Mouse (Mus musculus): ENCODE measurements around the gene 5730507C01Rik.
"Not testable (repeated sequence)": the region's sequence is repeated elsewhere in the genome, so short reads cannot be mapped to it uniquely, and the experiment has no call there.

Gene 5730507C01Rik

DNA sequence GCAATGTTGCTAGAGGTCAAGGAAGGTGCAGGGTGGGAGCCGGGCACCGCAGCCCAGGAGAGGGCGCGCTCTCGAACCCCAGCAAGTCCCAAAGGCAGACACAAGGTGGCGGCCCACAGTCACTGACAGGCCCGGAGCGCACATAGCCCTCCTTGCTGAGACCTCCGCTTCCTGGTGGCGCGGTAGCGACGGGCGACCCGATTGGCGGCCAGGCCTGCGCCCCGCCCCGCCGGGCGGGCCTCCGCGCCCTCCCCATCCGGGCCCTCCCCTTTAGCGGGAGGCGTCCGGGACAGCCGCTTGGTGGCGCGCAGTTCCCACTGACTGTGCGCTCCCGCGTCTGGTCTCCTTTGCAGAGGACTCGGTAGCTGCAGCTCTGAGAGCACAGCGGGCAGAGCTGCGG lies at the start of gene 5730507C01Rik:
5730507C01Rik (plus strand) TSS at position 340 of the 400 bp plus-strand sequence.
- DNase-seq (ENCODE audit: low spot score in 2 of 2), result peak in 1 of 2 experiments; percentile 0

DNA sequence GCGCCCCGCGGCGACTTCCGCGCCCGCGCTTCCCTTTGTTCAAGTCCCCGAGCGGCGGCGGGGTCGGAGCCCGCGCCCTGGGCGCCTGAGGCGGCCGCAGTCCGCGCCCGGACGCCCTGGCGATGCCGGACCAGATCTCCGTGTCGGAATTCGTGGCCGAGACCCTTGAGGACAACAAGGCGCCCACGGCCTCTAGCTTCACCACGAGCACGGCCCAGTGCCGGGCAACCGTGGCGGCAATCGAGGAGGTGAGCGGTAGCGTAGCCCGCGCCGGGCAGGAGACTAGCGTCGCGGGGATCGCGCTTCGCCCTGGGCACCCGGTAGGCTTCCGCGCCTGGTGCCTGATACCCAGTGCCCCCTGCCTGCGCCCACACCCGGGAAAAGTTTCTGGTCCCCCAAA lies 306 bp downstream of the 5730507C01Rik start:
- not testable (repeated sequence) for DNase-seq (ENCODE audit: low spot score in 2 of 2)

DNA sequence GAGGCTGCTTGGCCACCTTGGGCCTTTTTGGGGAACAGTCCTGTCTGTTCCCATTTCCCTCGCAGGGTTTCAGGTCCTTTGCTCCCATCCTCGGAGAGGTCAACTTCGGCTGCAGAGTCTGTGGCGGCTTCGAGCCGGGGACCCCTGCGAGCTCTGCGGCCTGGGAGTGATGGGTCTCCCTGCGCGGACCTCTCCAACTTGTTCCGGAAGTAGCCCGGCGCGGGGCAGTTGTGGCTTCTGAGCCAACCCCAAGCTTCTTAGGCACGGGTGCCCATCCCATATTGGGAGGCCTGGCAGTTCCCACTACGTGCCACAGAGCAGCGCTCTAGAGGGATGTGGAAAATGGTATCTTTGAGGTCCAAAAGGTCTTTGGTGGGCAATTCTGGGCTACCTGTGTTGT lies 767 bp downstream of the 5730507C01Rik start:
- not testable (repeated sequence) for DNase-seq (ENCODE audit: low spot score in 2 of 2)
